Mouse (Mus musculus): ENCODE data around the gene Thada.
"Not testable (repeated sequence)": the region's sequence is repeated elsewhere in the genome, so short reads cannot be mapped to it uniquely, and the experiment has no call there.

The Thada gene

DNA sequence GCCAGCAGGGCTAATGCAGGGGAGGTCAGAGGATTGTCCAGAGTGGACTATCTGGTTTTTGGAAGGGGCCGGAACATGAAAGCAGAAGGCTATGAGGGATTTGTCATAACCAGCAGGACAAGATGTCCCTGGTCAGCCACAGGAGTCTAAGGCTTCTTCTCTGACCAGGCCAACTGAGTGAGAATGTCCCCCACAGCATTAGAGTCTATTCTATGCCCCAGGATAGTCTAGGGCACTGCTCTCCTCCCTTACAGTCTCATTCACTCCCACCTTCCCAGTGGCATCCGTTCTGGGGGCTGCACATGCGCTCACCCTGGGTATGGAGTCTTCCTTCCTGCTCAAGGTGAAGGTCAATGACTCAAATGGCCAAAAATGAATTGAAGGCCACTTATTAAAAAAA is 258.4 kb downstream of the Thada start:
- no peak for DNase-seq

DNA sequence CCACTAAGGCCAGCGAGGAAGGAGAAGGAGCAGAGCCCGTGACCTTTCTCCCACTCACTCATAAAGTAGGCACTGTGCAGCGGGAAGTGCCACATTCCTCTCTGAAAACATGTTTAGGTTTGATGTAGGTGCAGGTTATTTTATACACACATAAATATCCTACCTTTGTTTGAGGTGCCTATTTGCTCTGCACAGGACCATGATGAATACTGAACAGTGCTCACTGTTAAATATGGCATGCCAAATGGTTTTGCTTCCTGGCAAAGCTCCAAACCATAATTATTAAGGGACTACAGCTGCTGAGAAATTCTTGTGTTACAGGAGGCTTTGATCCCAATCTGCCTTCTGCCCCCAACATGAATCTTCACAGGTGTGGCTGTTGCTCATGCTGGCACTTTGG is 259.8 kb downstream of the Thada start:
- DNase-seq = no peak

DNA sequence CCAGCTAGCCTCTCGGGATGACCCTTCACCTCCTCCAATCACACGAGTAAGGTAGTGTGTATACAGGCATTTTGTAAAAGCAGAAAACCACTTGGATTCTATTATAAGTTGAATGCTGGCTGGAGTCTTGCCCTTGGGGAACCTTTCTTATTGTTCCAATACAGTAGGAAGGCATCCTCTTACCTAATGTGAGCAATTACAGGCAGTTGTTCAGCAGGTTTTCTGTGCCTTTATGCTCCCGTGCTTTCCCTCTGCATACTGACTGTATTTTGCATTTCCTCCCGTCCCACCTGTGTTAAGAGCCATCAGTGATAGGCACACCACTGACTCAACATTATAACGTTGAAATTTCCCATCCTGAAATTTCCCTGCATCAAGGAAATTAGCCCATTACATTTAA is 261.0 kb downstream of the Thada start:
- no peak for DNase-seq

DNA sequence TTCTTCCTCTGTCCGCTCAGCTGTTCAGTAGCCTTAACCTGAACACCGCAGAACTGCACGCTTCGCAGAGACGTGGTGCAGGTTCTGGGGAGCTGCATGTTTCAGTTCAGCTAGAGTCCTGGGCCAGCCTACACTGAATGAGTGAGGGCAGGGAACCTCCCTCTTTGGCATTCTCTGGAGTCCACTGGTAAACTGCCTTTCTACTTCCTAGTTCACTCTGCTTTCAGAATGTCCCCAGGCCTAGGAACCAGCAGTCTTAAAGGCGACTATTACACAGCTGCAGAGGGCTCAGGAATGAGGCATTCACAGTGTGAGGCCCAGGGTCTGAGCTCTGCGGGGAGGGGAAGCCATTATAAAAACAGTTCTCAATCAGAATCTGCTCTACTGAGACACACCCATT is 262.7 kb downstream of the Thada start:
- peak; percentile 25 for DNase-seq

DNA sequence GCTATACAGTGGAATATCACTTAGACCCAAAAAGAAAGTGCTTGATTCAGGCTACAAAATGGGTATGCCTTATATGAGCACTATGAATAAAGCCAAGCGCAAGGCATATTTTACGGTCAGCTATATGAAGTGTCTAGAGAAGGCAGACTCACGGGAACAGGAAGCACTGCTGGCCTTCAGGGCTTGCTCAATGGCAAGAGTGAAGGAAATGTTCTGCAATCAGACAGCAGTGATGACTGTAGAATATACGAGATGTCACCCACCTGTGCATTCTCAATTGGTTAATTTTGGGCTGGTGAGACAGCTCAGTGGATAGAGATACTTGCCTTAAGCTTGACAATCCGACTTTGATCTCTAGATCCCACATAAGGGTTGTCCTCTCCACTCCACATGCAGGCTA is 264.8 kb downstream of the Thada start:
- DNase-seq = no peak

DNA sequence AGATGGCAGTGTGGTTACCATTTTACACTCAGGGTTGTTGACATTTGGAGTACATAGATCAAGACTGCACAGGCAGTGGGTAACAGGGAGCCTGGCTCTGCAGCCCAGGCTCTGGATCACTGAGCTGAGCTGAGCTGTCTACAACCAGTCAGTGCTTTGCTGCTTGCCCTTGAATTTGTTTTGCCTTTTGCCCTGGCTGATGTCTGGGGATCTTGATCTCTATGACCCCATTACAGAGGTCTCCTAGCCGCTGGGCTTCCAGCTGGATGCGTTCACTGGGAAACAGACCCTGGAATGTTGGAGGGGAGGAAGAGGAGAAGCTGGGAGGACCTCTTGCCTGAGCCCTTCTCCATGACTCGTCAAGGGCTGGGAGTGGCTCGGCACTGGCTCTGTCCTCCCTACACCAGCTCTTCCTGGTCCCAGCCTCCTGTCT is 268.1 kb downstream of the Thada start:
- no peak for DNase-seq

DNA sequence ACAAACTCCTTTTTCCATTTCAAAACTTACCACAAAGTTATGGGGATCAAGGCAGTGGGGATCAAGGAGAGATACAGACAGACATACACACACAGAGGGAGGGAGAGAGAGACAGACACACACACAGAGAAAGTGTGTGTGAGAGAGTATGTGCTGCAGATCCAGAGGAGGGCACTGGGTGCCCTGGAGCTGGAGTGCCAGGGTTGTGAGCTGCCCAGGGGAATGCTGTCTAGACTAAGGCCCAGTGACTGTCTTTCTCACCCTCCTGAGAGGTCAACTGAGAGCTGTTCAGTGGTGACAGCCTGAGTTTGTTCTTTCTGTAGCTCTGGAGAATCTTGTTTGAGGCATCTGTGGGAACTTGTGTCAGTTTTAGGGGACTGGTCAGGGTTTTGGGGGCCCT is 269.7 kb downstream of the Thada start:
- no peak for DNase-seq

DNA sequence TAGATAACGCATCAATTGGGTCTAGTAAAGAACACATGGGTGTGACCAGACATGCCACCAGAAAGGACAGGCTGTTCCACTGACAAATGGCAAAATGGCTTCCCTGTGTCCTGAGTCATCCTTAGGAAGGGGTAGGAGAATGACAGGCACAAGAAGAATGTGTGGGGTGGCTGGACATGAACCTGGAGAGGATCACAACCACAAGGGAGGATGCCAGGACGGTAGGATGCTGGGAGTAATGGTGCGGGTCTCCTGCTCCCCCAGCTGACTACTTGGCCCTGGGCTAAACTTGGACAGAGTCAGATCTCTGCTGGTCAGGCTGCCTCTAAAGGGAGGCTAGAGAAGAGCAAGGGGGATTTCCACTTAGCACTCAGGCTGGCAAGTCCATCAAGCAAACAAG is 270.2 kb downstream of the Thada start:
- DNase-seq = no peak

DNA sequence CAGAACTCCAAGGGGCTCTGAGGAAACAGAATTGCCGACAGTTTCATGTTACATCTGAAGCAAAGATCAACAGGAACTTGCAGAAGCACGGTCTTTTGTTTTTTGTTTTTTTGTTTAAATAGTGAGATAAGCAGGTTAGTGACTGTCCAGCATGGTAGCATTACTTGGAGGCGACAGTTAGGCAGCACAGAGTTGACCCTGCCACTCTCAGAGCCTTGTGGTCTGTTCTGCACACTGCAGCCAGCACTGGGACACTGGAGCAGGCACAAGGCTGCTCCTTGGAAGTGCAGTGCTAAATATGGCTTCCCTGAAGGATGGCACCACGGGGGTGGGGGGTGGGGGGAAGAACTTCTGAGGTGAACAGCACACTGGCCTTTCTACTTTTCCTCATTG is 271.0 kb downstream of the Thada start:
- no peak for DNase-seq

DNA sequence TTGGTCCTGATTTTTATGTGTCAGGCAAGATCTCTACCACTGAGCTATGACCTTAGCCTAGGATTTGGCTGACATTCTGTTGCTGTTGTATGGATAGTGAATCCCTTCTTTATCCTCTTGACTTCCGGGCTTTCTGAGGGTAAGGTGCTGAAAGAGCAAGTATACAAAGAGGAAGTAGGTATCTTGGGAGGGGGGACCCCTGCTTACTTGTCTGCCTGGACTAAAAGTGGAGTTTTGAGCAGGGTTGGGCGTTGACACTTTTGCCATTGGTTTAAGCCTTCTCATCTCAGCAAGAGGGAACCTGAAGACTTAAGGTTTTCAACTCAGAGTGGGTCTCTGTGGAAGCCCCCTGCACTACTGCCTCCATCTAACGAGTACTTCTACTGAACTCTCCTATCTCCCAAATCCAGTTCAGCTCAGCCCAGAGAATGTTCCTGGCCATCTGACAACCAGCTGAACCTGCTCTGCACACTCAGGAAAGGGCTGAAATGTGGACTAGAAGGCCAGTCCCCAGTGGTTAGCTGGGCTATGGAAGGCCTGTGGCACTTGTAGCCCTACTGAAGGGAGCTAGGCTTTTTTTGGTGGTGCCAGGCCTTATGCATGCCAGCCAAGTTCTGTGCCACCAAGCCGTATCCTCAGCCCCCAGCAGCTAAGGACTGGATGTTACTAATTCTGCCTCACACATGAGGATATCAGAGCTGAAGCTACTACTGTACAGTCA is 271.6 kb downstream of the Thada start:
- no peak for DNase-seq

DNA sequence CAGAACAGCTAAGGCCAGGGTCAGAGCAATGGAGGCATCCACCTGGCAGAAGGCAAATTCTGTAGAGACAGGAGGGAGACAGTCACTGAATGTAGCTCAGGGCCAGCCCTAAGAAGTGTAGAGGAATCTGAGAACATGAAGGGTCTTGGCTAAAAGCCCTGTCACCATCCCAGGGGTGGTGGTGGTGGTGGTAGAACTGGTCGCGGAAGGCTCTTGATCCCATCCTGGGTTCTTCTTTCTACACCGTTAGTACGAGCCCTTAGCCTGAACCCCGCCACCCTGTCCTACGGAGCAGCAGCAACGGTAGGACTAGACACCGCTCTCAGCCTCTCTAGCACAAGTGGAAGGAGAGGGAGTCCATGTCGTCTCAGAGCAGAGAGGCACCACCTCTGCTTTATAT is 272.6 kb downstream of the Thada start:
- no peak for DNase-seq

DNA sequence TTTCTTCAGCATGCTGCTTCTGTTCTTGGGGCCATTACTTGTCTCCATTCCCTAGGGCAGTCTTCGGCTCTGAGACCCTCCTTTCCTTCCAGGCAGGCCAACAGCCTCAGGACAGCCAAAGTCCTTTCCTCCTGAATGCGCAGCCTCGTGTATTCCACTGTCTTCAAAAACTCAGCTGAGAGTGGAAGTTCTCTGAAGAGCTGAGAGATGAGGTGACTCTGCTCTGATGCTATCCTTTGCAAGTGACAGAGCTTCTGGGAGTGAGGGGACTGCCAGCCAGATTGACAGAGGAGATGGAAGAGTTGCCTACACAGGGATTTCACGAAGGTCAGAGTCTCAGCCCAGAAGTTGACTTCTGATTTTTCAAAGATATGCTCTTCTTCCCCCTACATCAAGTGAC is 274.1 kb downstream of the Thada start:
- DNase-seq = no peak

DNA sequence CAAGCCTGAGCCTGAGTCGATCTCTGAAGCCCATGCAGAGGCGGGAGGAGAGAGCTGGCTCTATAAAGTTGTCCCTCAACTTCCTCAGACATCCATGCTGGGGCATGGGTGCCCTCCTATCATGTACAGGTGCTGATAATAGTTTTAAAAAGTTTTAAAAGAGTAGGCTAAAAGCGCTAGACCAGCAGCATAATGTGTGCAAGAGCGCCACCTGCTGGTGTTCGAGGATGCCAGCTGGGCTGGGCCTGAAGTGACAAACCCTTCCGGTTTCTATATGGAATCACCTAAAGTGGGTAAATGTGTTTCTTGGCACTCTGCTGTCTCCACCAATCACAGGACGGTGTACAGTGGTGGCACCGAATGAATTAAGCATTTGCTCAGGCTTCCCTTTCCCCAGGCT is 275.1 kb downstream of the Thada start:
- peak; percentile 94 for DNase-seq

DNA sequence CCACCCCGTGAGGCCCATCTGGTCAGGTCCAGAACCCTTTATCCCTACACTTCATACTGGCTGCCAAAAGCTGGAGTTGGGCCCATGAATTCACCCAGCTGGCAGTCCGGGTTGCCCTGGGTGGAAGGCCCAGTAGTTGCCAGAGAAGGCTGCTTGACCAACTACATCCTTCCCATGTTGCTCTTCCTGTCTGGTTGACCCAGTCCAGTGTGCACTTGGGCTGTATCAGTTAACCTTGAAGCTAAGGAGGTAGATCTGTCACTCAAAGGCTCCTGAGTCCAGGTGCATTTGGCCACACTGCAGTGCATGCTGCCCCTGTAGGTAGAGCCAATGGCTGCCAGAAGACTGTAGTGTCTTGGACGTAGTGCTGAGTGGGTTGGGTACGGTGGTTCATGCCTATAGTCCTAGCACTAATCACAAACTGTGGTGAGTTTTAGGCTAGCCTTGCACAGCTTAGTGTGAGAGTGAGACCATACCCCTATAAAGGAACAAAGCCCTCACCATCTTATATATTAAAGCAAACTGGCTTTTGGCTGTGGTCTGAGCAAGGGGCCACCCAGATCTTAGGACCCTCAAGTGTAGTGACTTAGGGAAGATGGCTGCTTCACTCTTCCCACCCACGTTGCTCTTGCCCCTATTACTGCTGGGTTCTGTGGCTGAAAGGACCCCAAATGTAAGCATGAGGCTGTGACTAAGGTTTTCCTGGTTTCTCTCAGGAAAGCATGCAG is 276.7 kb downstream of the Thada start:
- DNase-seq = no peak

DNA sequence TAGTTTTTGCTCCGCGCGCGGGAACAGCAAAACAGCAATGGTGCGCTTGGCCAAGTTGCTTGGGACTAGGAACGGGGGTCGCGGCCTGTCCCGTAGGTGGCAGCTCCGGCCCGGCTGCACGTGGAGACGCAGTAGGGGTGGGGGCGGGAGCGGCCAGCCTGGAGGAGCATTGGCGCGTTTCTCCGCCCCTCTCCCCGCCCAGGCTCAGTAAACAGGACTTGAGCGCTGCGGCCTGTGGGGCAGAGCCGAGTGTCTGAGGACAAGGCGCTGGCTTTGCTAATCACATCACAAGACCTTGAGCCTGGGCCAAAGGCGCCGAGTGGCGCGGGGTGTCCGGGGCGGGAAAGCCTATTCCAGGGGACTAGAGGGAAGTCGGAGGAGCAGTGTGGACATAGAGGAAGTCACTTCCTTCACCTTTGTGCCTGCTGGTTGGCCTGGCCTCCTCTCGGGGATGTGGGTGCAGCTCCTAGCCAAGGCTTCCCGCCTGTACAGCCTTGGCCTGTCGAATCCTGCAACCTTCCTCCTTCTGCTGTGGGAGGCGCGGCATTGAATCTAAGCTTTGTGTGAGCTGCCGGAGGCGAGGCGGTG is 277.5 kb downstream of the Thada start:
- DNase-seq = peak; percentile 99

DNA sequence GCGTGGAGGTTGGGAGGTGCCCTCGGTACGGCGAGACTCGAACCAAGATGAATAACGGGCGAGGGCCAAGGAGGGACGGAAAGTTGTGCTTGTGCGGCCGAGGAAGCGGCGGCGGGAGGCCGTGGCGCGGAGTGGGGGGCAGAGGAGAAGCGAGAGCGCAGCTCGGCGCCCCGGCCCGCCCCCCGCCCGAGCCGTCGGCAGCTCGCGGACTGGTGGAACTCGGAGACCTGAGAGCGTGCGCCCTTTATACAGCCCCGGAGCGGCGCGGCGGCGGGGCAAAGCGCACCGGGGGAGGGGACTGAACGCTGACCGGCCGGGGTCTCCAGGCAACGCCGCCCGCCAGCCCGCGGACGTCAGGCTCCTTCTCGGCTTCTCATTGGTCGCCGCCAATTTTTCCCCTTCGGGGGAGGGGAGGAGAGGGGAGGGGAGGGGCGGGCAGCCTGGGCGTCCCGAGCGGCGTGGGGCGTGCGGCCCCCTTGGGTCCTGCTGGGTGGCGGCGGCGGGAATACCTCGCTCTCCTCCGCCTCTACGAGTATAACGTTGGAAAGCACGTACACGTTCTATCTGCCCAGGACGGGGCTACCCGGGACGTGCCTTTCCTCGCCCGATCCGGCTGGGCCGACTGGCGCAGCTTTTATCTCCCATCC is 278.2 kb downstream of the Thada start, which contains the start of gene Zfp36l2:
Gene Zfp36l2 (minus strand): TSS at position 221 of the 647 bp plus-strand sequence.
- DNase-seq = peak; percentile 97

DNA sequence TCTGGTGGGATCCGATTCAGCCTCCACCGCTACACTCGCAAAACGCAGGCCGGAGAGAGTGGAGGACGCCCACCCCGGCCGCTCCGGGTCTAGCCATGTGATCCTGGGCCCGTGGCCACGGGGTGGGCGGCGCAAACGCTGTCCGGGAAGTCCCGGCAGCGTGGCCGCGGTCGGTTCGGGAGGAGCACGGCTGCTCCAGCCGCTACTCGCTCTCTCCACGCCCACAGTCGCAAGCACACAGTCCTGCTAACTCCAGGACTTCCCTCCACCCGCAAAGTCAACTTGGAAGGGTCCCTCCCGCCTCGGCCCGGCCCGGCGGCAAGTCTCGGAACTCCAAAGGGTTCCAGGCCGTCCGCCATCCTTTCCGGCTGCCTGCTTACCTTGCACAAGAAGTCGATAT is 278.7 kb downstream of the Thada start:
- not testable (repeated sequence) for DNase-seq

DNA sequence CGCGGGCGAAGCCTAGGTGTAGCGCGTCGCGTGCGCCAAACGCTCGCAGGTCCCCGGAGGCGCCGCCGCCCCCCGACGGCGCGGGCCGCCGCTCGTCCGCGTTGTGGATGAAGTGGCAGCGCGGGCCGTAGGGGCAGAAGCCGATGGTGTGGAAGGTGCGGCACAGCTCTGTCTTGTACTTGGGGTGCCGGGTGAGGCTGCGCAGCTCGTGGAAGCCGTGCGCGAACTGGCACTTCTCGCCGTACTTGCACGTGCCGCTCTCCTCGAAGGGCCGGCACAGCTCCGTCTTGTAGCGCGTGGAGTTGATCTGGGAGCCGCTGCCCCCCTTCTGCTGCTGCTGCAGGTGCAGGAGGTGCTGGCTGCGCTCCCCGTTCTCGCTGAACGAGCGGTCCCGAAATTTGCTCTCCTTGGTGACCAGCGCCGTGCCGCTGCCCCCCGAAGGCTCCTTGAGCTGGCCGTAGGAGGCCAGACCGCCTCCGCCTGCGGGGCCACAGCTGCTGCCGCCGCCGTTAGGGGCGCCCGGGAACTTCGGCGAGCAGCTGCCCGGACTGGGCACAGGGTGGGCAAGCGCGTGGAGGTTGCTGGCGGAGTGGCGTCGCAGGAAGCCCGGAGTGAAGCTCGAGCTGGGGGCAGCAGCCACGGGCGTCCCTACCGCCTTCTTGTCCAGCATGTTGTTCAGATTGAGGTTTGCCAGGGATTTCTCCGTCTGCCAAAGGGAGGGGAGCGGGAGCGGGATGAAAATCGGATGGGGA is 279.4 kb downstream of the Thada start:
- peak; percentile 49 for DNase-seq

DNA sequence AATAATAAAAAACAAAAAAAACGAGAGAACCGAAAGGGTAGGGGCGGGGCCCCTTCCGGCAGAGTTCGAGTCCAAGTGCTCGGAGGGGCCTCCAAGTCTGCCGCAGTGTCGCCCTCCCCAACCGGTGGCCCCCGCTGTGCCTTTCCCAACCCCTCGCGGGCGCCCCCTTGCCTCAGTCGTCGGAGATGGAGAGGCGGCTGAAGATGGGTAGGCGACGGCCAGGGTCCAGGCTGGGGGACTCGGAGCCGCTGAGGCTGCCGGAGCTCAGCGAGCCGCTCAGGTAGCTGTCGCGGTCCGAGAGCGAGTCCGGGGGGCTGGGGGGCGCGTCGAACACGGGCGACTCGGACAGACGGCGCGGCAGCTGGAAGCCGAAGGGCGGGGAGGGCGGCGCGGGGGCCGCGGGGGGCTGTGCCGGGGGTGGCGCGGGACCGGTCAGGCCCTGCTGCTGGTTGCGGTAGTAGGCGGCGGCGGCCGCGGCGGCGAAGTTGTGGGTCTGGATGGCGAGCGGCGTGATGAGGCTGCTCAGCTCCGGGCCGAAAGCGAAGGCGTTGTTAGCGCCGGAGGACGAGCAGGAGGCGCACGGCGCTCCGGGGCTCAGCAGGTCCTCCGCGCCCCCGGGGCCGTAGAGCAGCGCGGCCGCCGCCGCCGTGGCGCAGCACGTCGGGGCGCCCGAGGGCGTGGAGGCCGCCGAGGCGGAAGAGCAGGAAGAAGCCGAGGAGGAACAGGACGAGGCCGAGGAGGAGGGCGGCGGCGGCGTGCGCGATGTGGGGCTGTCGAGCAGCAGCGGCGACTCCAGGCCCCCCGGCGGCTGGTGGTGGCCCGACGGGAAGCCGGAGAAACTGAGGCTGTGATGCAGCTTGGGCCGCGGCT is 280.2 kb downstream of the Thada start:
- DNase-seq = peak; percentile 79

DNA sequence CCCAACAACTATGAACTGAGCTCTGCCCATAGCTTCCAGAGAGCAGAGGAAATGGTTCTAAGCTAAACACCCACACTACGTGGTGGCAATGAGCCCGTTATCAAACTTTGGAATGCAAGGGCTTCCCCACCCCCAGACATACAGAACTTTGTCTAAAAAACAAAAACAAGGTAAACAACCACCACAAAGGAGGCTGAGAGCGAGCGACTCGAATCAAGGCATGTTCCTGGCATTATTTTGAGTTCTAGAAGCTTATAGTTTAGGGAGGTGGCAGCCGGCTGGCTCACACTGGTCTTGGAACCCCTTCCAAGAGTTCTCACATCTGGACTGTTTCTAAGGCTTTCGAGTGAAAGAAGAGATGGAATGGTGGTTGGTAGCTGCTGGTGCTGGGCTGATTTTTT is 281.0 kb downstream of the Thada start:
- peak; percentile 68 for DNase-seq

DNA sequence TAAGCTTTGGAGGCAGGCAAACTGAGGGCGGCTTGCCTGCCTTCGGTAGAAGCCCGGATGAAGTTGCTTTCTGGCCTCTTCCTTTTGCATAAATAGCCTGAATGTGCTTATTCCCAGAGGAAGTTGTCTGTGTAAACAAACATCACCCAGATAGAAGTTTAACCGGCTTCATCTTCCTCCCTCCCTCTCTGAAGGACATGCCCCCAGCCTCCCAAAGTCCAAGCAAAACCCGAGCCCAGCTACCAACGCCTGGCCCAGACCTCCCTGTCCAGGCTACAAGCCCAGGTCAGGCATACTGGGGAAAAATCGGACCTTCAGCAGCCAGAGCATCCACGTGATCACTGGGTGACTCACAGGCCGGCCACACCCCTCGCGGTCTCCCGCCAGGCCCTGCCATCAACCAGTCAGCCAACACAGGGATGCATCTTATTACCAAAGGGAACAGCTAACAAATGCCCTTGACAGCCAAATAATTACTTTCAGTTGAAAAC is 282.7 kb downstream of the Thada start:
- peak; percentile 96 for DNase-seq
